Mouse (Mus musculus) heart, adult 2 months (tissue): ENCODE measurements at regions not wholly inside any gene's neighbourhood (a gene's known extent, or its start where the extent isn't known, plus 50 kb on each side); places are given as distances from the start of the nearest gene placed in this dataset.

Experiments used
- DNase-seq, 2 experiments: peaks; one replicate each; pipeline ENCODE4 v3.0.0; 2021
- H3K27ac ChIP-seq: fragments of 200-600 bp; 2 replicates; pipeline ENCODE4 v1.8.1; 2022
- H3K27me3 ChIP-seq: fragments of 200-500 bp; 2 replicates; pipeline ENCODE4 v1.6.1; 2012; ENCODE audit warnings: mild to moderate bottlenecking, low read length, inconsistent platforms, mixed read lengths; ENCODE audit not compliant: control insufficient read depth, insufficient read depth
- H3K36me3 ChIP-seq: fragments of 200-500 bp; 2 replicates; pipeline ENCODE4 v1.6.1; 2012; ENCODE audit warnings: low read length, inconsistent platforms; ENCODE audit not compliant: control insufficient read depth, insufficient read depth
- H3K4me1 ChIP-seq: fragments of 200-500 bp; 2 replicates; pipeline ENCODE4 v1.6.1; 2011; ENCODE audit warnings: low read length; ENCODE audit not compliant: control insufficient read depth, insufficient read depth
- H3K4me3 ChIP-seq: fragments of 200-600 bp; 2 replicates; pipeline ENCODE4 v1.8.1; 2022
- H3K79me2 ChIP-seq: fragments of 200-500 bp; replicated peaks from 2 replicates; pipeline ENCODE4 v1.6.1; 2012; ENCODE audit warnings: mild to moderate bottlenecking, inconsistent platforms, low read length, moderate library complexity, mixed read lengths; ENCODE audit not compliant: control insufficient read depth, insufficient read depth
- H3K9ac ChIP-seq: fragments of 200-500 bp; 2 replicates; pipeline ENCODE4 v1.6.1; 2012; ENCODE audit warnings: low read depth, mild to moderate bottlenecking, control low read depth, inconsistent platforms, low read length, mixed read lengths
- CTCF ChIP-seq: fragments of 200-600 bp; IDR thresholded peaks from 2 replicates; pipeline ENCODE4 v1.8.1; 2022; ENCODE audit warnings: antibody characterized with exemption, mild to moderate bottlenecking, moderate library complexity
- EP300 ChIP-seq: fragments of 200-500 bp; IDR thresholded peaks from 2 replicates; pipeline ENCODE4 v1.6.1; 2011; ENCODE audit warnings: low read depth, low read length, control low read depth; ENCODE audit not compliant: insufficient read depth
- POLR2A ChIP-seq: fragments of 200-500 bp; IDR thresholded peaks from 2 replicates; pipeline ENCODE4 v1.6.1; 2011; ENCODE audit warnings: mild to moderate bottlenecking, low read depth, low read length, control low read depth; ENCODE audit not compliant: insufficient read depth
- WGBS: fragments of 180-500 bp; shearing (Covaris S2); methylation state at CpG from one replicate; pipeline ENCODE4 v1.1.7; 2018; 5-methylcytosine and 5-hydroxymethylcytosine counted together
- intact Hi-C: fragments of 180-260 bp; cut with DNase I; formaldehyde crosslinking; loops from one replicate; pipeline ENCODE4 v1.15.1; 2025
- microRNA-seq, 2 experiments: library from miRNA; unstranded; fragments of <30 nt; microRNA quantifications; one replicate each; pipeline ENCODE4 v1.2.0; 2021

- no peaks in the 10 kb centered on the region for H3K27me3 ChIP-seq
- H3K9ac ChIP-seq, result no peak overlapping the region
- H3K36me3 ChIP-seq, result no peaks in the 10 kb centered on the region
- no peaks in the 10 kb centered on the region for H3K79me2 ChIP-seq
- intact Hi-C loops, result no loop called here
- DNase-seq, result no peak
- TF ChIP-seq CTCF (no peak), POLR2A (no peak), EP300 (no peak)
- H3K4me3 ChIP-seq, result no peak overlapping the region
- H3K27ac ChIP-seq, result no peak overlapping the region
- 88% methylated on average over 7 of the region's 7 CpGs for WGBS
- no peaks in the 10 kb centered on the region for H3K4me1 ChIP-seq
Measured at GRCm38 (mm10) chr8:109438531-109438930, 55.3 kb upstream of the Pmfbp1 start.

Small RNA genes lying in the stretch of these regions (microRNA-seq; reads per million reads assigned to microRNA genes)
- gene Gm23163, result 0 reads per million in 2 experiments
